Mouse (Mus musculus) cerebral cortex, adult 2 months (tissue): ENCODE data around the gene Gm49395.

ENCODE experiments used
- WGBS: fragments of 180-500 bp; shearing (Covaris S2); methylation state at CpG from one replicate; pipeline ENCODE4 v1.1.7; 2018; 5-methylcytosine and 5-hydroxymethylcytosine counted together

Gene Gm49395

DNA sequence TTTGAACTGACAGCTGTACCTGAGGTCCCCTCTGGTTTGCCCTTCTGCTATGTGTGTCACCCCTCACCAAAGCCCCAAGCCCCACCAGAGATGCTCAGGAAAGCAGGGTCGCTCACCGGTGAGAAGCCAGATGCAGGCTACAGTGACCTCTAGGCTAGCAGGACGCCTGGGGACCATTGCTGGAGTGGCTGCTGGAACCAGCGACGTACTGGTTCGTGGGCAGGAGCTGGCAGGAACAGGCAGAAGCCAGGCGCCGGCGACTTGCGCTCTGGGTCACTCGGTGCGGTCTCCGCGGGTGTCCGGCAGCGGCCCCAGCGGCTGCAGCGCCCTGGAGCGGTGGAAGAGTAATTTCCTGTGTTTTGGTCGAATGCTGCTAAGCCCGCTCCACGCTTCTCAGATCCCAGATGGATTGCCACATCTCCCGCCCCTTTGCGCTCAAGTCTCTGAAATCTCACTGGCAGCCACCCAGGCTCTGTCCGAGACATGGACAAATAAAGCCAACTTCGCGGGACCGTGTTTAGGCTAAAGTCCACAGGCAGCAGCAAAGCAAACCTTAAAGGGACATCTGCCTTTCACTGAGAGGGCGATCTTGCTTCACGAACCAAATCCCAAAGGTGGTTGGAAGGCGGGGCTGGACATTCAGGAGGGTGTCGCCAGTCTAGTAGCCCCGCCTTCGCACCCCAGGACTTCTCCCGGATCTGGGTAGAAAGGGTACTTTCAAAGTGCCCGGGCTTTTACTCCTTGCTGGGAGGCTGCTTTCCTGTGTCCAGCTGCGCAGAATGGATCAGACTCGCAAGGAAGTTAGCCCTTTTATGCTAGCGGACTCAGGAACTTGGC, at the start of gene Gm49395, which contains the start of gene Itga1:
TSS of gene Gm49395 (minus strand) at position 567 of the 837 bp plus-strand sequence.
TSS of gene Itga1 (minus strand) at position 610 of the 837 bp plus-strand sequence.
- under 1% methylated on average over 39 of the region's 39 CpGs for WGBS

- whole genome bisulfite sequencing = 85% methylated on average over 1 of the region's 1 CpGs
These were observed 48.9 kb upstream of the Gm49395 start for GRCm38 (mm10) chr13:115150602-115151001.

GRCm38 (mm10) chr13:115149849-115150248, 48.1 kb upstream of the Gm49395 start:
- 92% methylated on average over 6 of the region's 6 CpGs for WGBS

- WGBS = 86% methylated on average over 2 of the region's 2 CpGs
These were observed 41.9 kb upstream of the Gm49395 start for GRCm38 (mm10) chr13:115143575-115143974.

GRCm38 (mm10) chr13:115142066-115142465, 40.3 kb upstream of the Gm49395 start:
- WGBS = 95% methylated on average over 3 of the region's 3 CpGs

- 90% methylated on average over 7 of the region's 7 CpGs for WGBS
These were observed 36.8 kb upstream of the Gm49395 start for GRCm38 (mm10) chr13:115138513-115138912.

GRCm38 (mm10) chr13:115136761-115137160, 35.0 kb upstream of the Gm49395 start:
- 83% methylated on average over 3 of the region's 3 CpGs for WGBS

- WGBS = 36% methylated on average over 5 of the region's 5 CpGs
These were observed 30.7 kb upstream of the Gm49395 start for GRCm38 (mm10) chr13:115132435-115132834.

GRCm38 (mm10) chr13:115131381-115131780, 29.7 kb upstream of the Gm49395 start:
- WGBS = 56% methylated on average over 3 of the region's 3 CpGs

- 84% methylated on average over 2 of the region's 2 CpGs for WGBS
These were observed 28.3 kb upstream of the Gm49395 start for GRCm38 (mm10) chr13:115130035-115130434.

DNA sequence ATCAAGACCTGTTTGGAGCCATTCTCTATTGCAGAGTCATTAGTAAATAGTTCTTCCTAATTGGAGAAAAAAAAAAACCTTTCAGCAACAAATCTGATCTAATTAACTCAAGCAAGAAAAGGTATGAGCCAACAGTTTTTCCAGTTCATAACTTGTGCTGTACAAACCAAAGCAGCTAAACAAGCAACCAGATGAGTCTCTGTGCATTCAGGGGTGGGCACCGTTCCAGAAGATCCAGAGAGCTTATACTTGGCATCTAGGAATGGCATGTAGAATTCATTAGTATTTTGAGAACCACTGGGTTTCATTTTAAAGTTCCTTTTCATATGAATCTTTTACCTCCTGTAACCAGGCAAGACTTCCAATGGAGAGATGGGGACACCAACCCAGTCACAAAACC, 26.1 kb upstream of the Gm49395 start:
- 48% methylated on average over 1 of the region's 1 CpGs for WGBS

DNA sequence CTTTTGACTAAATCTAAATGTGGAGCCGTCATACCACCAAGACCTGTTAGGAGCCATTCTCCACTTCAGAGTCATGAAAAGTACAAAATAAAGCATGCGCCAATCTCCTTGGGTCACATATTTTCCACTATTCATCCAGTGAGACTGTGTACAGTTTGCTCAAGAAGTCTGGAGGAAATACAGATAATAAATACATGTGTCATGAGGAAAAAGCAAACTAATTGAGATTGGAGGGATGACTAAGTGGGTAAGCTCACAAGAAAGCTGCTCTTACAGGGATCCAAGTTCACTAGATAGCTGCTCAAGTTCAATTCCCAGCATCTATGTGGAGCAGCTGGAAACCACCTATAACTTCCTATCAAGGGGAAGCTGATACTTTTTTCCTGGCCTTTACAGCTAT, 24.8 kb upstream of the Gm49395 start:
- 99% methylated on average over 2 of the region's 2 CpGs for WGBS

DNA sequence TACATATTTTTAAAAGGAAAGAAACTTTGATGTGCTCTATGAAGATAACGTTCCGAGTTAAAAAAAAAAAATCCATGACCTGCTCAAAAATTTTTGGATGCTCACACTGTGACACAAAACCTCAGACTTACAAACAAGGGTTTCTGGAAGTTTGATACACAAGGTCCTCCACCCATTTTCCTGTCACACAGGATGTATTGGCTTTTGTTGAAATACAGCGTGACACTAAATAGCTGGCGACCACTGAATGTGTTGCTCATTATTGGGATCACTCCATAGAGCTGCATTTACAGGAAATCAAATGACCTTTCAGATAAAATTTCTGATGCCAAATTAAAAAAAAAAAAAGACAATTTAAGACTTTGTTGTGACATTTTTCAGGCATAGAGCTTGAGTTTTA, 23.4 kb upstream of the Gm49395 start:
- 70% methylated on average over 4 of the region's 4 CpGs for WGBS

DNA sequence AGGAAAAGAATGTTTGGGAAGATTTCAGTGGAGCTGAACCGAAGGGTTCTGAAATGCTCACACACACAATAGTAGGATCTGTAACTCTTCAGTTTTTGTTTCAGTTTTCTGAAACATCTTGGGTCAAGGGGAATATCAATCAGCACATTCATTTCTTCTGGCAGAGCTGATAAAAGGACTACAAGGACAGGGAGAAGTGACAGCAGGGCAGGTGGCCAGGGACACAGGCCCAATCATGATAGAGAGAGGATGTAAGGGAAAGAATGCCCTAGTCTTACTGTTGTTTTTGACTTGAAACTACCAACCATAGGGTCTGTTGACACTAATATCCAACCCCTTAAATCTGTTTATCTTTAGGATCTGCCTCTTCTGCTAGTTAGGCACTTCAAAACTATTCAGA, 22.8 kb upstream of the Gm49395 start:
- 79% methylated on average over 1 of the region's 1 CpGs for WGBS

GRCm38 (mm10) chr13:115118756-115119155, 17.0 kb upstream of the Gm49395 start:
- 57% methylated on average over 5 of the region's 5 CpGs for WGBS

GRCm38 (mm10) chr13:115118195-115118594, 16.5 kb upstream of the Gm49395 start:
- 83% methylated on average over 3 of the region's 3 CpGs for WGBS

- 88% methylated on average over 3 of the region's 3 CpGs for WGBS
These were observed 15.4 kb upstream of the Gm49395 start for GRCm38 (mm10) chr13:115116930-115117621.

DNA sequence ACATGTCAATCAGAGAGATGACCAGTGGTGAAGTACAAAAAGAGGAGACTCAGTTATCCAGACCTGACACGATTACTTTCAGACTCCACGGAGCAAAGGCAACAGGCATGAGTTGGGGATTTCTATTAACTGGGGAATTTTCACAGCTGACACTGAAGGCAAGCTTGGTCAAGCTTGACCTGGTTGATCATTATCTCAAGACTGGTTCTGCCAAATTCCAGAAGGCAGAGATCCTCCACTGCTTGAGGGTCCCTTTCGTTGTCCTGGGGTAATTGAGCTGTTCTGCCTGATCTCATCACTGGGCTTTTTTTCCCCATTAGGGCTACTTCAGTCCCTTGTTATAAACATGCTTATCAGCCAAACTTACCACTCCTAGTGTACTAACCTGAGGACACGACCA, 7.9 kb upstream of the Gm49395 start:
- WGBS = 93% methylated on average over 4 of the region's 4 CpGs

GRCm38 (mm10) chr13:115107436-115107835, 5.7 kb upstream of the Gm49395 start:
- 88% methylated on average over 8 of the region's 8 CpGs for WGBS

GRCm38 (mm10) chr13:115106183-115106582, 4.5 kb upstream of the Gm49395 start:
- 74% methylated on average over 10 of the region's 10 CpGs for WGBS

DNA sequence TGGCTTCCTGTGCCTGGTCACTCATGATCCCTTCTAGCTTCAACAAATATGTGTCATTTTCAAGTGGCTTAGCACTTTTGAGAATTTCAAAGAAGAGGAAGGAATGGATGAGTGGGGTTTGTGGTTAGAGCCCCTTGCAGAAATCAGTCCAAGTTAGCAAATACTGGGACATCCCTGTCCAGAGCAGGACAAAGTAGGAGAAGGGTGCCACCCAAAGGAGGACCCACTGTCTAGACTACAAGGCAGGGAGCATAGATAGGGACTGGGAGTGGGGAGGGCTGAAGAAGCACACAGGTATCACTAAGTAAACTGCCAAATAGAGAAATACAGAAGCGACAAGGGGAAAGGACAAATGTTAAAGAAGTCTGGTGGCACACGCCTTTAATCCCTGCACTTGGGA, 1.0 kb upstream of the Gm49395 start:
- WGBS = 88% methylated on average over 2 of the region's 2 CpGs

GRCm38 (mm10) chr13:115100381-115101177, 1.1 kb downstream of the Gm49395 start:
- 35% methylated on average over 11 of the region's 11 CpGs for WGBS
